Mouse (Mus musculus) frontal cortex, adult (tissue): Measurements from ENCODE around the gene Hfe2.

Source experiments
- ATAC-seq: cut with Nextera tagmentation; 2 replicates; pipeline ENCODE4 v1.9.2; 2017; ENCODE audit warnings: mild to moderate bottlenecking, moderate library complexity, mixed read lengths; ENCODE audit not compliant: low TSS enrichment

Hfe2 gene

GRCm38 (mm10) chr3:96526864-96527542 is 2.0 kb downstream of the Hfe2 start:
- ATAC-seq, result no peak

- ATAC-seq, result no peak
Measured at GRCm38 (mm10) chr3:96528506-96528905, 3.5 kb downstream of the Hfe2 start.

GRCm38 (mm10) chr3:96532050-96532449 is 7.1 kb downstream of the Hfe2 start:
- ATAC-seq, result no peak

- ATAC-seq, result no peak
Measured at GRCm38 (mm10) chr3:96534300-96534699, 9.3 kb downstream of the Hfe2 start.

- no peak for ATAC-seq
Measured at GRCm38 (mm10) chr3:96539316-96539715, 14.3 kb downstream of the Hfe2 start.

- no peak for ATAC-seq
Measured at GRCm38 (mm10) chr3:96540740-96541139, 15.8 kb downstream of the Hfe2 start.

- no peak; the same call in 1 of the 2 replicates for ATAC-seq
Measured at GRCm38 (mm10) chr3:96541328-96542078, 16.5 kb downstream of the Hfe2 start.

GRCm38 (mm10) chr3:96542554-96542953 is 17.6 kb downstream of the Hfe2 start:
- ATAC-seq, result no peak

- ATAC-seq, result peak; percentile 42
Measured at GRCm38 (mm10) chr3:96543345-96543744, 18.4 kb downstream of the Hfe2 start.

GRCm38 (mm10) chr3:96545565-96545964 is 20.6 kb downstream of the Hfe2 start:
- no peak for ATAC-seq

- ATAC-seq, result no peak
Measured at GRCm38 (mm10) chr3:96546880-96547279, 21.9 kb downstream of the Hfe2 start.

GRCm38 (mm10) chr3:96547389-96547960 is 22.5 kb downstream of the Hfe2 start:
- ATAC-seq, result peak; percentile 56; the same call in 1 of the 2 replicates

- ATAC-seq, result no peak
Measured at GRCm38 (mm10) chr3:96548824-96549223, 23.9 kb downstream of the Hfe2 start.

GRCm38 (mm10) chr3:96549346-96549745 is 24.4 kb downstream of the Hfe2 start:
- ATAC-seq, result no peak

- peak; percentile 74 for ATAC-seq
Measured at GRCm38 (mm10) chr3:96551203-96551602, 26.2 kb downstream of the Hfe2 start.

GRCm38 (mm10) chr3:96551890-96552289 is 26.9 kb downstream of the Hfe2 start:
- ATAC-seq, result no peak

- ATAC-seq, result no peak
Measured at GRCm38 (mm10) chr3:96553601-96554000, 28.6 kb downstream of the Hfe2 start.

GRCm38 (mm10) chr3:96554251-96554650 is 29.3 kb downstream of the Hfe2 start:
- ATAC-seq, result no peak

GRCm38 (mm10) chr3:96555041-96555596 is 30.1 kb downstream of the Hfe2 start:
- ATAC-seq, result no peak

- no peak for ATAC-seq
Measured at GRCm38 (mm10) chr3:96555999-96556614, 31.1 kb downstream of the Hfe2 start.

GRCm38 (mm10) chr3:96556651-96557635 is 32.0 kb downstream of the Hfe2 start:
- no peak for ATAC-seq
